Mouse (Mus musculus): ENCODE data around the gene Dctn1.

GRCm38 (mm10) chr6:83134226-83134625 lies 31.5 kb upstream of the Dctn1 start:
- no peak for TF ChIP-seq GATA1 (IDR thresholded peaks at IDR 0.05; ENCODE audit: borderline replicate concordance, low read length)
- no peak for TF ChIP-seq FLI1 (IDR thresholded peaks at IDR 0.05; ENCODE audit: low read length)
